Mouse (Mus musculus) B cell, adult 2 months (primary cell): ENCODE results near the gene Nrbp1.
"Not testable (repeated sequence)": the region's sequence is repeated elsewhere in the genome, so short reads cannot be mapped to it uniquely, and the experiment has no call there.

ENCODE experiments used
- DNase-seq, 2 experiments: peaks; one replicate each; pipeline ENCODE4 v3.0.0; 2022

Gene Nrbp1

DNA sequence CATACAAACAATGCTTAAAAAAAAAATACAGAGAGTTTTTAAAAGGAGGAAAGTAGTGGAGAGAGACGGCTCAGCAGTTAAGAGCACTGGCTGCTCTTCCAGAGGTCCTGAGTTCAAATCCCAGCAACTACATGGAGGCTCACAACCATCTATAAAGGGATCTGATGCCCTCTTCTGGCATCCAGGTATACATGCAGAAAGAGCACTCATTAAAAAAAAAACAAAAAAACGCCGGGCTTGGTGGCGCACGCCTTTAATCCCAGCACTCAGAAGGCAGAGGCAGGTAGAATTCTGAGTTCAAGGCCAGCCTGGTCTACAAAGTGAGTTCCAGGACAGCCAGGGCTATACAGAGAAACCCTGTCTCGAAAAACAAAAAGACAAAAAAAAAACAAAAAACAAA, 24.1 kb upstream of the Nrbp1 start:
- not testable (repeated sequence) for DNase-seq

DNA sequence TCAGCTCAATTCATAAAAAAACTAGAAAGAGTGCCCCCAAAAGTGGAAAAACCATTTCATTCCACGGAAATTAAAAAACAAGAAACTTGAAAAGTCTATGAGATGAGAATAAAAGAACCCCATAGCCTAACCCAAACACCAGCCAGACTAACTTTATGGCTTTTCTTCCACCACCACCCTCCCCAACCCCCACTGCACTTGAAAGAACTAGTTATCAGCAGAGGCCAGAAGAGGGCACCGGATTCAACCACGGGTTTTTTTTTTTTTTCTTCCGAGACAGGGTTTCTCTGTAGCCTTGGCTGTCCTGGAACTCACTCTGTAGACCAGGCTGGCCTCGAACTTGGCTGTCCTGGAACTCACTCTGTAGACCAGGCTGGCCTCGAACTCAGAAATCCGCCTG, 22.4 kb upstream of the Nrbp1 start:
- DNase-seq: peak; percentile 50 to 60

DNA sequence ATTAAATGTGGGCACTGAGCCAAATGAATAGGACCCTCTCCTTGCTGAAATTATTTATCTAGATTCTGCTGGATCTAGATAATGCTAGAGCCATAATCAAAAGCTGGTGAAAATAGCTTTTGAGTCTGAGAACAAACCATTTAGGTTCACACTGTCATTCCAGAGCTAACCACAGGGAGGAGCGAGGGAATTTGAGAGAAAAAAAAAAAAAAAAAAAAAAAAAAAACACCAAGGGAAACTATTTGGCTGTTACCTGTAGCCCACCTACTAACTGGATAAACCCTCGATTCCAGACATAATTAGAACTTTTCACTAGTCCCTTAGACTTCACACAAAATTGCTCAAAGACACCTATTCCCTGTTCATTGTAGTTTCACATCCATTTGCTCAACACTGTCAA, 21.6 kb upstream of the Nrbp1 start:
- DNase-seq: no peak

DNA sequence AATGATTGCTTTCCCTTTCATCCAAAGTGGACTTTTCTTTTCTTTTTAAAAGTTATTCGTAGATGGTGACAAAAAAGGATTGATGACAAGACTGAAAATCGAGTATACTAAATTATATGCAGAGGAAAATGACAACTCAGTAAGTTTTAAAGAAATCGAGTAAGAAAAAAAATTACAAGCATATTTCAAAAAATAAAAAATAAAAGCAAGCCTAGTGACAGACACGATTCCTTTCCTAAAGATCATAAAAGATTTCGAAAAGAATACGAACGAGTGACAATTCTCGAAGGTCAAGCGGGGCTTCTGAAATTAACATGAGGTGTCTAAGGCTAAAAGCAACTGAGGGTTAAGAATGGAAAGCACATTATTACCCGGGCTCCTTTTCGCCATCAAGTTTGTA, 21.2 kb upstream of the Nrbp1 start:
- DNase-seq: no peak

DNA sequence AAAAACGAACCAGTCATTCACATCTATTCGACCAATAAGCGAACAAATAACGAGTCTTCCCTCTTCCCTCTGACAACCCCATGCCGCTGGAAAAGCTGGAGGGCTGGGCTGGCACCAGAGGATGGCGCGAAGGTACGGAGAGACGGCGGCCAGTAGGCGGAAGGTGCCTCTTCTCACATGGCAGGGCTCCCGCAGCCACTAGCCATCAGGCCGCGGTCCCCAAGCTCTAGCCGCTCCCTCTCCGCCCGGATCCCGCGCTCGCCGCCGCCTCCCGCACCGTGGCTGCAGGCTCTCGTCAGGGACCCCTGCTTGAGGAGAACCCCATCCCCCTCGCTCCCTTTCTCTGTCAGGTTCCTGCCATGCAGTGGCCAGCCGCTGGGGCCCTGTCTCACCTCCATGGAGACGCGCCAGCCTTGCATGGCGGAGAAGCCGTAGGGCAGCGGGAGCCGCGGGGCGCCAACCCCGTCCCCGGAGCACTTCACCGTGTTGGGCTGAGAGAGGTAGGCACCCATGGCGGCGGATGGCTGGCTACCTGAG, 20.7 kb upstream of the Nrbp1 start:
- DNase-seq: no peak

DNA sequence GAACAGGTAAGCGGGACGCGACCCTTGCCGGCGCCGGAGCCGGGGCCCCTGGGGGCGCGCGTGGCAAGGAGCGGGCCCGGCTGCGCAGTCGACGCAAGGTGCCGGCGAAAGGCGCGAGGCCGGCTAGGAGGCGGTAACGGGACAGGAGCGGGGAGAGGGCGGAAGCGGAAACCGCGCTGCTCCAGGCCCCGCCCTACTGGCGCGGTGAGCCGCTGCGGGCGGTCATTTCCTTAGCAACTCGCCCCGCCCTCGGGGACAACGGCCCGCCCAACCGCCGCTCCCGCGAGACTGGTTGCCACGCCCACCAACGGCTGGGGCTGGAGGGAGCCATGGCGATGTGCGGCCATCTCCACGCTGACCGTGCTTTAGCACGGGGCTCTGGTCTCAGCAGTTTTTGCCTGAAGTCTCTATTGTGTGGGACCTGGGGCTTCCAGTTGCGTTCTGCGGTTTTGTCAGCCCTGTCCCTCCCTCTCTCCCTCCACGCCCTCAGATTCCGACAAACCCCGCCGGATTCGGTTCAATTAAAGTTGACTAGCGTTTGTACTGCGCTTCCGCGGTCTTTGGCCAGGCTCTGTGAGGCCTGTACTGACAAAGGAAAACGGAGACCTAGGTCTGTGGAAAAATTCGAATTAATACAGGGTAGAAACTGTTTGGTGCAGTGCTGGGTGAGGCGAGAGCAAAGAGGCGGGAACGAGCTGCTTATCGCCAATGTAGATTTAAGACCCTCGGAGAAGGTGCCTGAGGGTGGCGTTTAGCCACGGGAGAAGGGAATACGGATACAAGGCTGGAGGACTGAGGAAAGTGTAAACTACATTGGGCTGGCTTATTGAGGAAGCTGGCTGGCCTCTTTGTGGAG, 20.0 kb upstream of the Nrbp1 start, which contains the start of gene Ppm1g:
Gene Ppm1g (minus strand): TSS at position 240 of the 856 bp plus-strand sequence.
- peak; percentile 99 to 100 for DNase-seq

DNA sequence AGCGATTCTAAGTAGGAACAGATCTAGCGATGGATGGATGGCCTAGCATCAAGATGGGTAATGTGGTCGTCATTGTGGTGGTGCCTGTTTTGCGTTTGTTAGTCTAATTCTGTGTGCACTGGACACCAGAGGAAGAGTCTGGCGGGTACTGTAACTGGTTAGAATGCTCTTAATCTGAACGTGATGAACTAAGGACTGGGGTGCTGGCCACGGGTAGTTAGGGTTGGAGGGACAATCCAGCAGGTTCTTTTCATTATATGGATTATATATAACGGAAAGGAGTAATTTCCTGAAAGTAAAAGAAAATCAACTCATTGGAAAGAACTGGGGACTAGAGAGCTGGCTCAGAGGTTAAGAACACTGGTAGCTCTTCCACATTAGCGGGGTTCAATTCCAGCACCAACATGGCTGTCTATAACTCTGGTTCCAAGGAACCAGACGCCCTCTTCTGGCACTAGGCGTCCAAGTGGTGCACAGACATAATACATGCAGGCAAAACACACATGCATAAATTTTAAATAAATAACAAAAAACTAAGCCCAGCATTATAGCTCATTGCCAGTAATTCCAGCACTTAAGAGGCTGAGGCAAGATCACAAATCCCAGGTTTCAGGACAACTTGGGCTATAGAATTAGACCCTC, 19.2 kb upstream of the Nrbp1 start:
- peak; percentile 35 to 43 for DNase-seq

DNA sequence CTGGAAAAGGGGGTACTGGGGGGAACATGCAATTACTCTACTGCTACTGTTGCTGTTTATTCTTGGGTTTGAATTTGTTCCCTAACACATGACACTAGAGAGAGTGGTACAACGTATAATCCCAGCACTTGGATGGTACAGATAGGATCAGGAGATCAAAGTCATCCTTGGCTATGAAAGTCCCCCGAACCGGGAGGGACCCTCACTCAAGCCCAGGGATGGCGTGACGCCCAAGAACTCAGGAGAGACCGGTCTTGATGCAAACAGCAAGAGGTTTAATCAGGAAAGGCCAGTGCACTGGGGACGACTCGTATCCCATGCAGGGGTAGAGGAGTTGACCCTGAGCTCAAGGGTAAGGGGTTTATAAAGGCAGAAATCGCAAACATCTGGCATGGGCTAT, 18.0 kb upstream of the Nrbp1 start:
- no peak for DNase-seq

DNA sequence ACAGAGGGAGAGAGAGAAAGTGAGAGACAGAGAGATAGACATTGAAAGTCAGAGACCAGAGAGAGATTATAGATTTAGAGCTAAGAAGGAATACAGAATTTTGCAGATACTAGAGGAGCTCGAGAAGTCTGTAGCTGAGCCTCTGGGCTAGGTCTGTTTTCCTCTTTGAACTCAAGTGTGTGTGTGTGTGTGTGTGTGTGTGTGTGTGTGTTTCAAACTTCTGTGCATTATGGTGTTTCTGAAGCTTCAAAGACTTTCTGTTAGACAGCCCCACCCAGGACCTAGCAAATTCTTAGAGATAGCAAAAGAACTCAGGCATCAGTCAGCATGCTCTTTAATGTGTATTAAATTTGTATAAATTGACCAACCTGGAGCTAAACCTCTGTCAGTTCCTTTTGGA, 14.0 kb upstream of the Nrbp1 start:
- DNase-seq: no peak

DNA sequence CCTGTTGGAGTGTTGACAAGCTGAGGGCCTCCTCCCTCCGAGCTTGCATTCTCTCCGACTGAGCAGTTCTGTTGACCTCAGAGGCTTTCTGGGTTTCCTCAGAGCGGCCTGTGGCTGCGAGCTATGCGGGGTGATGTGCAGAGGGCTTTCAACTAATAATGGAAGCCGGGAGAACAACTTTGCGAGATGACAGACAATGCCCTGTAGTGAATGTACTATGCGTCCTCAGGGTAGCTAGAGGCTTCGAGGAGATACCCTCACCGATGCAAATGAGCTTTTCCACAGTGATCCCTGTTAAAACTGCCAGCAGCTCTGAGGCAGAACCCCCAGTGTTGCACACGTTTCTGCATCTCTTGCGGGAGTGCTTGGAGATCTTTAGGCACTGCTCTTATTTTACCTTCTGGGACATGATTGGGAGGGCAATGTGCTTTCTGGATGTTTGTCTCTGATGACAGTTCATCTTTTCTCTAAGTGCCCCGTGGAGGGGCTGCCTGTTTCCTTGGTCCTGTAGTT, 914 bp downstream of the Nrbp1 start:
- no peak for DNase-seq

DNA sequence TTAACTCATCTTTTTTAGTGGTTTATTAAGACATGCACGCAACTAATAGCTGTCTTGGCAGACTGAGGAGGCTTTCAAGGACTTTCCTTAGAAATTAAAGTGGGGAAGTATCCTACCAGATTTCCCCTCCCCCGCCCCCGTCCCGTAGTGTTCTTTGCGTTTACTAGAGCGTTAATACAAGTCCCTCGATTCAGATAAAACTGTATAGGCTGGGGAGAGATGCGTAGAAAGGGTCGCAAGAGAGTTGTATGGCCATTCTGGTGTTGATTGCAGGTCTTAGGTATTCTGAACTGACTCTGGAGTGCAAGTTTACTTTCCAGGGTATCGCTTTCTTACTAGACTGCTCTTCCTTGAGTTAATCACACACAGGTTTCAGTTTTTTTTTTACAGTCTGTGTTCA, 1.5 kb downstream of the Nrbp1 start:
- no peak for DNase-seq

DNA sequence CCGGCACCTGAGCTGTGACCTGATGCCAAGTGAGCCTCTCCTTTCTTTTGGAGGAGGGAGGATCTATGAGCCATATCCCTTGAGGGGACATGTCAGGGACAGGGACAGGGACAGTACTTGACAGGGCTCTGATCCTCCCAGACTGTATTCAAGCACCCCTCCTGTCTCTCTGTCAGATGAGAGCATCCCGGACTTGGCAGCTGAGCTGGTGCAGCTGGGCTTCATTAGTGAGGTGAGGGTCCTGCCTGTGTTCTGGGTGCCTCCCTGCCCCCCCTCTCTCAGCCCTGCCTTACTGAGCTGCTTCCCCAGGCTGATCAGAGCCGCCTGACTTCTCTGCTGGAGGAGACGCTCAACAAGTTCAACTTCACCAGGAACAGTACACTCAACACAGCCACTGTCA, 10.1 kb downstream of the Nrbp1 start:
- DNase-seq: no peak

DNA sequence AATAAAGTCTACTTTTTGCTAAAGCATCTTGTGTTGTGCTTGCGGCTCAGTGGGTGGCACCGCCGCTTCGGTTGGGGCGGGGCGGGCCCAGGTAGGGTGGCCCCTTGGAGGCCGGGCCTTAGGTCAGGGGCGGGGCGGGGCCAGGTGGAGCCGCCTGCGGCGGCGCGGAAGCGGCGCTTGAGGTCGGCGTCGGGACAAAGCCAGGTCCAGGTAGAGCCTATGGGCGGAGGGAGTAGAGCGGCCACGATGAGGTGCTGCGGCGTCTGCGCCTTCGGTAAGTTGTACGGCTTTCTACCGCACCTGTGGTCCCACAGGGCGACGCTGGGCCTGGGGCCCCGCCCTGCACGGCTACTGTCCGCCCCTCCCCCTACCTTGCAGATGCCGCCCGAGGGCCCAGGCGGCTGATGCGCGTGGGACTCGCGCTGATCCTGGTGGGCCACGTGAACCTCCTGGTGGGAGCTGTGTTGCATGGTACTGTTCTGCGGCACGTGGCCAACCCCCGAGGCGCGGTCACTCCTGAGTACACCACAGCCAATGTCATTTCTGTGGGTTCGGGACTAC, 11.0 kb downstream of the Nrbp1 start, which contains the start of gene Krtcap3:
Gene Krtcap3 (plus strand): TSS at position 151 of the 561 bp plus-strand sequence.
- DNase-seq: peak; percentile 27 to 41

DNA sequence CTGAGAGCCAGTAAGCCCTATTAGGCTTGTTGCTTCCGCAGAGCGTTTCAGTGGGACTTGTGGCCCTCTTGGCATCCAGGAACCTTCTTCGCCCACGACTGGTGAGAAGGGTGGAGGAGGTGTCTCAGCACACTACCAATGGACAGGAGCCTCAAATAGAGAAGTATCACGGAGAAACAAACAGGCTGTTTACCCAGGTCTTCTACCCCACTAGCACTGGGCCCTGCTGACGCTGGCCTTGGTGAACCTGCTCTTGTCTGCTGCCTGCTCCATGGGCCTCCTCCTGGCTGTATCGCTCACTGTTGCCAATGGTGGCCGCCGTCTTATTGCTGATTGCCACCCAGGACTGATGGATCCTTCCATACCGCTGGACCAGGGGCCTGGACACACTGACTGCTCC, 11.5 kb downstream of the Nrbp1 start:
- no peak for DNase-seq

DNA sequence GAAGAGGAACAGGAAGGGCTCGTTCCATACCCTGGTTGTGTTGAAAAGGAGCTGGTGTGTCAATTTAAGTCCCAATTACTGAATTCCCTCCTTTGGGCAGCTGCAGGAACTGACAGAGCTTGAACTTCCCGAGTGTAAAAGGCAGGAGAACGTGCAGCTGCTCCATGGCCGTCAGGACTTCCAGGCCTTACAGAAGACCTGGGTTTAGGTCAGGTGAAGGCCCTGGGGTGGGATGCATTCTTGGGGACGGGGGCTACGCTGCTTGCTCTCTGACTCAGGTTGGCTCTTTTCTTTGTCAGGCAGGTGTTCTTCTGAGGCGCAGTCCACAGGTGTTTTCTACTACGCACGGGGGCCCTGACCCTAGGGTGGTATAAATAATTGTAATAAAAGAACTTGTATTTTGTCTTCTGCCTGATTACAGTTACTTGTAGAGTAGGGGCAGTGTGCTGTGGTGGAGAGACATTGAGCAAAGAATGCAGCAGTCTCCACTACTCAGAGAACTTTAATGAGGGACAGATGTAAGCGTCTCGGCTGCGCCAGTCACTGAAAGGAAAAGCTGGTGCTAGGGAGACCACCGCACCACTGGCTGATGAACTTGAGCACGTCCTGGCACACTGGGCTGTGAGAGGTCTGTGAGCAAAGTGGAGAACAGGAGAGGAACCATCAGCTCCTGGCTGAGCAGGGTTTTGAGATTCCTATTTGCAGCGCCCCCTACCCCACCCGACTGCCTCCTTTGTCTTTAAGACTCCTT, 12.3 kb downstream of the Nrbp1 start:
- DNase-seq: no peak

DNA sequence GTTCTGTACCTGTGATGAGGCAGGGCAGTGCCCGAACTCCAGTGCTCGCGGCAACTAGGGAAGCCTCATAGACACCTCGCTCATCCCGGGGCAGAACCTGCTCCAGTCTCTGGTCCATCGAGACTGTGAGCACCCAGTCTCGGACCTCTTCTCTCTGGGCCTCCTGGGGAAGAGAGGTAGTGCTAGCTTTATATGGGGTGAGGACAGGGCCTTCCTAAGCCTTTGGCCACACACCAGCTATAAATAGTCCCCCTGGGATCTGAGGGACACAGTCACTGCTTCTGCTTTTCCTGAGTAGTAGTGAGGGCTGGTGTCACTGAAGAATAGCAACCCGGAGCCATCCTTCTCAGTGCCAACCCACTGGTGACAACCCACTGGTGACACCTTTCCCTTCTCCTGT, 13.1 kb downstream of the Nrbp1 start:
- no peak for DNase-seq

DNA sequence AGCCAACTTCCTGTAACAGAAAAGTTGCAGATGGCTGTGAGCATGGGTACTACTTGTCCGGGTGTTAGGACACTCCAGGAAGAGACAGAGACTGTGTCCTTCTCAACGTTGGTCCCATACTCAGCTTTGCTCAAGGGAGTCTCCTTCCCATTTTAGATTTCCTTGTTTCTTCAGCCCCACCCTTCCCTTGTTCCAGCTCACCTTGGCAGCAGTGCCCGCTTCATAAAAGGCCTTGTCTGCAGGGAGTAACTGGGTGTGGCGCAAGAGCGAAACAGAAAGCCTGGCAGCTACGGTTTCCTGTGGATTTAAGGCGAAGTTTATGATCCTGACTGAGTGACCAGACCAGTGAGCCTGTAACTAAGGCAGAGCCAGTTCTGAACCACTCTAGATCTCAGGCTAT, 13.8 kb downstream of the Nrbp1 start:
- no peak for DNase-seq

DNA sequence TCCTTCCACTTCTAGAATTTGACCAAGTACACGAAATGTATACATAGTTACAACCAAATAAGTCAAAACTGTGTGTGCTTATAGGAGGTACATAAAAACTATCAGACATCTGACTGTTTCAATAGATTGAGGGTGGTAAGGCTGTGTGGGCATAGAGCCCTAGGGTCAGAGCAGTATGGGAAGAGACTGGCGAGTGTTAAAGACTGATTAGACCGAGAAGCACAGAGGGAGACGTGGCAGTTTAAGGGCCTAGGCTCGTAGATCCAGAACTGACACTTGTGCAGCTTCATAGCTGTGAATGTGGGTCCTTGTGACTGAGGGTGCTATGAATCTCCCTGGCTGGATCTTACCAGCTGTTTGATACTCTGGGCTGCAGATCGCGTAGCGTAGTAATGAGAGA, 14.2 kb downstream of the Nrbp1 start:
- DNase-seq: no peak

DNA sequence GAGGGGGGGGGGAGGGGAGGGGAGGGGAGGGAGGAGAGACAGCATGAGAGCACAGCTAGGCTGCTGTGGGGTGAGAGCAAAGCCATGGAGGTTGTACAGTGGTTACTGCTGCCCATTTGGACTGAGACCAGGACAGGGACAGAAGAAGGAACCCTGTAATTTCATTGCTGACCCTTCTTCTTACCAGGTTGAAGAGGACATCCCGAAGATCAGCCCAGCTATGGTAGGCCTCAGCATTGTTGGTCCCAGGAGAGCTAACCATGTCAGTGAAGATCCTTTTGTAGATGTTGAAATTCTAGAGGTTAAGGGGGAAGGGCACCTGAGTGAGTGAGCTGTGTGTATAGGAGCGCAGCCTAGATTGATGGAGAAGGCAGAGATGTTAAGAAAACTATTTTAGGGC, 14.7 kb downstream of the Nrbp1 start:
- no peak for DNase-seq

DNA sequence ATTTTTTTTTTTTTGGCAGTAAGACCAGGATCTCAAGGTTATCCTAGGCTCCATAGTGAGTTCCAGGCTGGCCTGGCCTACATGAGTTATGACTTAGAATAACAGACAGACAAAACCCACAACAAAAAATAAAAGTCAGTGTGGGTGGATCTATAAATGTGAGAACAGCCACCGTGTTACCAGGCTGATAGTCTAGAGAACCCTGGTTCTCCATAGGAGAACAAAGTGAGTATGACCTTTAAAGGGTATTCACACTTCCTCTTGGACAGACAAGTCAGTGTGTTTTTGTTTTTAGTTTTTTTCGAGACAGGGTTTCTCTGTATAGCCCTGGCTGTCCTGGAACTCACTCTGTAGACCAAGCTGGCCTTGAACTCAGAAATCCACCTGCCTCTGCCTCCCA, 15.3 kb downstream of the Nrbp1 start:
- no peak for DNase-seq

DNA sequence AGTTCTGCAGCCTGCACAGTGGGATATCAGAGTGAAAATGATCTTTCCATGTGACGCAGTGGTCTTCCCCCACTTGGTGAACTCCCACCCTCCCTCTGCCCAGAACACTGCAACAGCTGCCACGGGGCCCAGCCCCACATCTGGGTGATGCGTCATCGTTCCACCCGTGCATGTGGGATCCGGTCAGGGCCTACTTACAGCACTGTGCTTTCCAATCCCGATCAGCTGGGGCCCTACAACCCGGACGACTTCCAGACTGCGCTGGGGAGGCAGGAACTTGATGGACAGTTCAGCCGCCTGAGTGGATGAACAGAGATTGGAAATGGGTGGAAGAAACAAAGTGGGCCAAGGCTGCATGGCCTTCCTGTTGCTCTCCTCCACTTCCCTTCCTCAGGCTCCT, 17.0 kb downstream of the Nrbp1 start:
- no peak for DNase-seq

DNA sequence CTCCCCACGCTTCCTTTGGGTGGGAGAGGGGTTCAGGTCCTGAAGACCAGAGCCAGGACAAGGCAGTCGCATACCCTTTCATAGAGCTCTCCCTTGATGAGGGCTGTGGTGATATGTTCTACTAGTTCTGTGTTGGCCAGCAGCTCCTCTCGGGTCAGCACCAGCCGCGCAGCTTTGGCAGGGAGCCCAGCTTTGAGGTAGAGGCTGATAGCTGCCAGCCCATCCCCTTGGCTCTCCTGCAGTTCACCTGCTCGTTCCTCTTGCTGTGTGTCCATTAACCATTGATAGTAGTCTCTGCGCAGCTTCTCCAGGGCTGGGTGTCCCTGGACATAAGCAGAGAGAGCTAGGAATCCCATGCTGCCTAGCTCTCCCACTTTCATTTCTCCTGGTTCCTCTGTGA, 25.4 kb downstream of the Nrbp1 start:
- no peak for DNase-seq

DNA sequence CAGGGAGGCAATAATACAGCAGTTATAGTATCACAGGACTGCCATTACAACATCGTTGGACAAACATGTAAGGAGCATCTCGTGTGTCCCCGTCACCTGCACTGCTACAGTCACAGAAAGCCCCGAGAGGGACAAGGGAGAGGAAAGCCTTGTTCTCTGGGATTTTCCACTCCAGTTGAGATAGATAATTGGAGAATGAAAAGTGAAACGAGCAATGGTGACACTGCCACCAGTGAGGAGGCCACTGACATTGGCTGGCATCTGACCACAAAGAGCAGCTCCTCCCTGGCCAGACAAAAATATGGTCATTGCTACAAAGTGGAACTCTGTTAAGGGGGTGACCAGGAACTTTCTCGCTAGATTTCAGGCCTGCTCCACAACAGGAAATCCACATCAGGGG, 27.0 kb downstream of the Nrbp1 start:
- DNase-seq: no peak
